Mouse (Mus musculus): ENCODE measurements around the gene Ulk3. TPM values are rescaled to one million over a fixed set of nuclear protein-coding genes. Genes with fewer than 3 reads are reported as not detected.

Ulk3 gene
- total and polyA plus RNA-seq, 2 experiments from 2014 or later: 15.6 to 31.4 TPM

- no peaks in the 10 kb centered on the region; the same call in 1 of the 2 replicates for H3K36me3 ChIP-seq (ENCODE audit: insufficient read depth)
- no peak overlapping the region for H3K4me2 ChIP-seq (ENCODE audit: low read depth)
- ATAC-seq (no peak), DNase-seq (no peak)
- peak overlapping the region; percentile 39; the same call in 1 of the 2 replicates for H3K9ac ChIP-seq
- H3K4me3 ChIP-seq (ENCODE audit: low read depth, low read length): no peak overlapping the region
- no peaks in the 10 kb centered on the region for H3K27me3 ChIP-seq (ENCODE audit: insufficient read depth, low read length)
- no peaks in the 10 kb centered on the region for H3K9me3 ChIP-seq (ENCODE audit: low read length)
- 52% methylated on average over 8 of the region's 8 CpGs for WGBS
- H3K4me1 ChIP-seq (ENCODE audit: insufficient read depth): peaks cover 43% of the 10 kb centered on the region
- no peak overlapping the region for H3K27ac ChIP-seq (ENCODE audit: low read depth, low read length)
- no peak for TF ChIP-seq CTCF (IDR thresholded peaks at IDR 0.05; ENCODE audit: low read depth)
These were observed 49.6 kb downstream of the Ulk3 start for GRCm38 (mm10) chr9:57638651-57639459.

- no peak for DNase-seq
- Histone ChIP-seq H3K27me3 (ENCODE audit: insufficient read depth, low read length) (no peaks in the 10 kb centered on the region), H3K27ac (ENCODE audit: low read depth, low read length) (peak overlapping the region; percentile 45; the same call in 1 of the 2 replicates), H3K4me2 (ENCODE audit: low read depth) (peak overlapping the region; percentile 21; the same call in 1 of the 2 replicates), H3K36me3 (ENCODE audit: insufficient read depth) (no peaks in the 10 kb centered on the region; the same call in 1 of the 2 replicates), H3K4me3 (ENCODE audit: low read depth, low read length) (no peak overlapping the region), H3K4me1 (ENCODE audit: insufficient read depth) (peaks cover 45% of the 10 kb centered on the region), H3K9ac (peak overlapping the region; percentile 22; the same call in 1 of the 2 replicates), H3K9me3 (ENCODE audit: low read length) (no peaks in the 10 kb centered on the region)
- no peak for TF ChIP-seq CTCF (IDR thresholded peaks at IDR 0.05; ENCODE audit: low read depth)
- no peak for ATAC-seq
- WGBS: 64% methylated on average over 5 of the region's 5 CpGs
These were observed 50.5 kb downstream of the Ulk3 start for GRCm38 (mm10) chr9:57639661-57640328.

- Histone ChIP-seq H3K27me3 (ENCODE audit: insufficient read depth, low read length) (no peaks in the 10 kb centered on the region), H3K36me3 (ENCODE audit: insufficient read depth) (no peaks in the 10 kb centered on the region; the same call in 1 of the 2 replicates), H3K4me3 (ENCODE audit: low read depth, low read length) (no peak overlapping the region), H3K9ac (0 out of 2 replicates have a peak overlapping the region, but pooled peaks have one; percentile 22), H3K27ac (ENCODE audit: low read depth, low read length) (peak overlapping the region; percentile 45; the same call in 1 of the 2 replicates), H3K4me1 (ENCODE audit: insufficient read depth) (peaks cover 45% of the 10 kb centered on the region), H3K4me2 (ENCODE audit: low read depth) (peak overlapping the region; percentile 21; the same call in 1 of the 2 replicates), H3K9me3 (ENCODE audit: low read length) (no peaks in the 10 kb centered on the region)
- TF ChIP-seq CTCF (IDR thresholded peaks at IDR 0.05; ENCODE audit: low read depth): no peak
- DNase-seq (no peak), ATAC-seq (no peak)
- WGBS: 42% methylated on average over 15 of the region's 15 CpGs
These were observed 51.1 kb downstream of the Ulk3 start for GRCm38 (mm10) chr9:57640384-57640783.

- H3K27ac ChIP-seq (ENCODE audit: low read depth, low read length): no peak overlapping the region
- 0 out of 2 replicates have a peak overlapping the region, but pooled peaks have one; percentile 21 for H3K4me2 ChIP-seq (ENCODE audit: low read depth)
- 0 out of 2 replicates have a peak overlapping the region, but pooled peaks have one; percentile 10 for H3K9ac ChIP-seq
- no peaks in the 10 kb centered on the region; the same call in 1 of the 2 replicates for H3K36me3 ChIP-seq (ENCODE audit: insufficient read depth)
- TF ChIP-seq CTCF (IDR thresholded peaks at IDR 0.05; ENCODE audit: low read depth): no peak
- no peaks in the 10 kb centered on the region for H3K27me3 ChIP-seq (ENCODE audit: insufficient read depth, low read length)
- no peaks in the 10 kb centered on the region for H3K9me3 ChIP-seq (ENCODE audit: low read length)
- WGBS: 68% methylated on average over 1 of the region's 1 CpGs
- H3K4me1 ChIP-seq (ENCODE audit: insufficient read depth): peaks cover 45% of the 10 kb centered on the region
- no peak for DNase-seq
- ATAC-seq: no peak
- no peak overlapping the region for H3K4me3 ChIP-seq (ENCODE audit: low read depth, low read length)
These were observed 51.8 kb downstream of the Ulk3 start for GRCm38 (mm10) chr9:57641022-57641421.

GRCm38 (mm10) chr9:57641775-57642550, 52.7 kb downstream of the Ulk3 start:
- WGBS: 79% methylated on average over 13 of the region's 13 CpGs
- no peaks in the 10 kb centered on the region for H3K27me3 ChIP-seq (ENCODE audit: insufficient read depth, low read length)
- H3K36me3 ChIP-seq (ENCODE audit: insufficient read depth): no peaks in the 10 kb centered on the region; the same call in 1 of the 2 replicates
- ATAC-seq (no peak), DNase-seq (no peak)
- no peak overlapping the region for H3K4me3 ChIP-seq (ENCODE audit: low read depth, low read length)
- H3K9ac ChIP-seq: no peak overlapping the region
- H3K4me1 ChIP-seq (ENCODE audit: insufficient read depth): peaks cover 45% of the 10 kb centered on the region
- H3K27ac ChIP-seq (ENCODE audit: low read depth, low read length): no peak overlapping the region
- H3K9me3 ChIP-seq (ENCODE audit: low read length): no peaks in the 10 kb centered on the region
- H3K4me2 ChIP-seq (ENCODE audit: low read depth): no peak overlapping the region
- TF ChIP-seq CTCF (IDR thresholded peaks at IDR 0.05; ENCODE audit: low read depth): no peak

- peaks cover 44% of the 10 kb centered on the region for H3K4me1 ChIP-seq (ENCODE audit: insufficient read depth)
These were observed 54.1 kb downstream of the Ulk3 start for GRCm38 (mm10) chr9:57643169-57643855.

More at GRCm38 (mm10) chr9:57643169-57643855, 54.1 kb downstream of the Ulk3 start:
- Histone ChIP-seq H3K36me3 (ENCODE audit: insufficient read depth) (no peaks in the 10 kb centered on the region; the same call in 1 of the 2 replicates), H3K27me3 (ENCODE audit: insufficient read depth, low read length) (no peaks in the 10 kb centered on the region), H3K4me3 (ENCODE audit: low read depth, low read length) (peak overlapping the region; percentile 98), H3K9ac (peak overlapping the region; percentile 96), H3K9me3 (ENCODE audit: low read length) (no peaks in the 10 kb centered on the region), H3K4me2 (ENCODE audit: low read depth) (peak overlapping the region; percentile 89), H3K27ac (ENCODE audit: low read depth, low read length) (no peak overlapping the region)
- no peak for TF ChIP-seq CTCF (IDR thresholded peaks at IDR 0.05; ENCODE audit: low read depth)
- no peak for ATAC-seq
- no peak for DNase-seq
- WGBS: 69% methylated on average over 9 of the region's 9 CpGs

Measured in forebrain, postnatal 0 days (tissue).